Mouse (Mus musculus): ENCODE results near the gene Aplp2. TPM values are rescaled to one million over a fixed set of nuclear protein-coding genes. Genes with fewer than 3 reads are reported as not detected.

Aplp2 gene
- polyA plus RNA-seq, 1 experiment from 2014 or later = 336 TPM

GRCm38 (mm10) chr9:31197782-31198181, 13.8 kb downstream of the Aplp2 start:
- H3K27ac ChIP-seq = no peak overlapping the region
- H3K36me3 ChIP-seq = peaks cover 8% of the 10 kb centered on the region; the same call in 1 of the 2 replicates
- no peaks in the 10 kb centered on the region for H3K9me3 ChIP-seq (replicated peaks)
- H3K4me3 ChIP-seq (replicated peaks) = no peak overlapping the region
- no peaks in the 10 kb centered on the region for H3K27me3 ChIP-seq
- H3K9ac ChIP-seq = no peak overlapping the region
- WGBS = 84% methylated on average over 7 of the region's 7 CpGs
- H3K4me2 ChIP-seq = no peak overlapping the region
- H3K4me1 ChIP-seq = no peaks in the 10 kb centered on the region
- no peak for ATAC-seq (replicated peaks; ENCODE audit: low FRiP score)

GRCm38 (mm10) chr9:31196742-31197141, 14.9 kb downstream of the Aplp2 start:
- H3K36me3 ChIP-seq = peaks cover 8% of the 10 kb centered on the region; the same call in 1 of the 2 replicates
- H3K4me2 ChIP-seq = no peak overlapping the region

GRCm38 (mm10) chr9:31195573-31195972, 16.0 kb downstream of the Aplp2 start:
- H3K27me3 ChIP-seq = no peaks in the 10 kb centered on the region
- 81% methylated on average over 1 of the region's 1 CpGs for WGBS
- H3K4me3 ChIP-seq (replicated peaks) = no peak overlapping the region
- H3K36me3 ChIP-seq = peaks cover 8% of the 10 kb centered on the region; the same call in 1 of the 2 replicates
- H3K9me3 ChIP-seq (replicated peaks) = no peaks in the 10 kb centered on the region
- no peak overlapping the region for H3K4me2 ChIP-seq
- H3K4me1 ChIP-seq = peaks cover 7% of the 10 kb centered on the region
- no peak overlapping the region for H3K9ac ChIP-seq
- ATAC-seq (replicated peaks; ENCODE audit: low FRiP score) = no peak
- no peak overlapping the region for H3K27ac ChIP-seq

More at GRCm38 (mm10) chr9:31196742-31197141, 14.9 kb downstream of the Aplp2 start:
- peaks cover under 1% of the 10 kb centered on the region for H3K4me1 ChIP-seq
- H3K9ac ChIP-seq = no peak overlapping the region
- ATAC-seq (replicated peaks; ENCODE audit: low FRiP score) = no peak
- H3K27ac ChIP-seq = no peak overlapping the region
- H3K27me3 ChIP-seq = no peaks in the 10 kb centered on the region
- H3K4me3 ChIP-seq (replicated peaks) = no peak overlapping the region
- H3K9me3 ChIP-seq (replicated peaks) = no peaks in the 10 kb centered on the region

DNA sequence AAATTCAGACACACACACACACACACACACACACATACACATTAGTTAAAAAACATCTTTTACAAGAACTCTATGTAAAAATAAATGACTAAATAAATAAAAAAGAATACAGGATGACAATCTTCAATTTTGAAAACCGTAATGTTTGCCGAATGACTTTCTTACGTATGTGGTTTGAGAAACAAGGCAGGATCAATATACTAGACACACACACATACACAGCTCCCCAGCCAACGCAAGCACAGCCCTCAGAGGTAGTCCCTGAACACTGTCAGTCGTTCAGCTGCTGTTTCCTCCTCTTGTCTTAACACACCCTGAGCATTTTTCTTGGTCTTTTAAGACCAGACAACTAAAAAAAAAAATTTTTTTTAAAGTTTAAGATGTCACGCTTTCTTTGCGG, 19.2 kb downstream of the Aplp2 start:
- ATAC-seq (replicated peaks; ENCODE audit: low FRiP score) = no peak
- Histone ChIP-seq H3K27me3 (no peaks in the 10 kb centered on the region), H3K4me2 (no peak overlapping the region), H3K27ac (no peak overlapping the region), H3K36me3 (peaks cover 8% of the 10 kb centered on the region; the same call in 1 of the 2 replicates), H3K4me1 (peaks cover 7% of the 10 kb centered on the region), H3K9ac (no peak overlapping the region), H3K9me3 (replicated peaks) (no peaks in the 10 kb centered on the region), H3K4me3 (replicated peaks) (no peak overlapping the region)
- 90% methylated on average over 7 of the region's 7 CpGs for WGBS

DNA sequence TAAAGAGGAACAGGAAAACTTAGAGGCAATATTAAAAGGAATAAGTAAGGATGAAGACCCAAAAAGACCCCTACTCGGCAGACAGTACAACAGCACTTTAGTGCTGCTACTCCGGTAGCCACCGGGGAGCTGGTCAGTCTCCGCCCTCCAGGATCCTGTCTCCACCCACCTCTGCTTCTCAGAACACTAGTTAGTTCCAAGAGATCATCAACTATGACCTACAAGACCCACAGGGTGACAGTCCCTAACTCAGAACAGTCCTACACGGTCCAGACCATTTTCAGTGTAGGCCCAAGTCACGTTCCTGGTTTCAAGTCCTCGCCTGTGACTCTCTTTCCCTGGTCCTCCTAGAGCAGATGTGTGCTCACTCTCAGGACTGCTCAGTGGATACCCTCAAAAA, 20.1 kb downstream of the Aplp2 start:
- WGBS = 66% methylated on average over 7 of the region's 7 CpGs
- no peak overlapping the region for H3K4me3 ChIP-seq (replicated peaks)
- no peak for ATAC-seq (replicated peaks; ENCODE audit: low FRiP score)

DNA sequence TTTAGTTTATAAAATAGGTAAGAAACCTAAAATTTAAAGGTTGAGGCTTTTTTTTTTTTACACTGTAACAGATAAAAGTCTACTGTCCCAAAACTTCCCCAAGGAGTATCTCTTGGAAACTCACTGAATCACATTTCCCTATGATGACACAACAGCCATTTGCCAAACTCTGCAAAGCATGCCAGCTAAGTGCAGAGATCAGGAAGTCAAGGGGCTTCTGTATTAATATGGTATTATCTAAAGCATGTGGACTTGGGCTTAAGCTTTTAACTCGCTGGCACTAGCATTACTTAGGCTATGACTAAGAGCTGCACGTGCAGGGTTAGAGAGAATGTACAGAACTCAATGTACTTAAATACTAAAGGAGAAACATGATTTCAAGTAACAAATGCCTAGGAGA, 22.4 kb downstream of the Aplp2 start:
- H3K9me3 ChIP-seq (replicated peaks) = no peaks in the 10 kb centered on the region
- no peak overlapping the region for H3K4me2 ChIP-seq
- no peak overlapping the region for H3K27ac ChIP-seq
- no peaks in the 10 kb centered on the region for H3K27me3 ChIP-seq
- H3K4me3 ChIP-seq (replicated peaks) = no peak overlapping the region
- no peak overlapping the region for H3K9ac ChIP-seq
- no peak for ATAC-seq (replicated peaks; ENCODE audit: low FRiP score)
- H3K36me3 ChIP-seq = peaks cover 10% of the 10 kb centered on the region; the same call in 1 of the 2 replicates
- peaks cover 7% of the 10 kb centered on the region for H3K4me1 ChIP-seq
- WGBS = 79% methylated on average over 2 of the region's 2 CpGs

More for the DNA sequence above, 20.1 kb downstream of the Aplp2 start:
- Histone ChIP-seq H3K9ac (no peak overlapping the region), H3K36me3 (peaks cover 8% of the 10 kb centered on the region; the same call in 1 of the 2 replicates), H3K27me3 (no peaks in the 10 kb centered on the region), H3K9me3 (replicated peaks) (no peaks in the 10 kb centered on the region), H3K4me2 (no peak overlapping the region), H3K4me1 (peaks cover 7% of the 10 kb centered on the region), H3K27ac (0 out of 2 replicates have a peak overlapping the region, but pooled peaks have one; percentile 10)

- ATAC-seq (replicated peaks; ENCODE audit: low FRiP score) = no peak
- H3K27ac ChIP-seq = no peak overlapping the region
- H3K9ac ChIP-seq = no peak overlapping the region
- no peak overlapping the region for H3K4me3 ChIP-seq (replicated peaks)
- H3K36me3 ChIP-seq = peaks cover 3% of the 10 kb centered on the region; the same call in 1 of the 2 replicates
- H3K4me2 ChIP-seq = no peak overlapping the region
- 93% methylated on average over 5 of the region's 5 CpGs for WGBS
- no peaks in the 10 kb centered on the region for H3K27me3 ChIP-seq
- no peaks in the 10 kb centered on the region for H3K9me3 ChIP-seq (replicated peaks)
- peaks cover 11% of the 10 kb centered on the region for H3K4me1 ChIP-seq
These were observed 27.2 kb downstream of the Aplp2 start for GRCm38 (mm10) chr9:31184439-31184838.

- H3K9me3 ChIP-seq (replicated peaks) = no peaks in the 10 kb centered on the region
- WGBS = 79% methylated on average over 4 of the region's 4 CpGs
- ATAC-seq (replicated peaks; ENCODE audit: low FRiP score) = no peak
- H3K9ac ChIP-seq = no peak overlapping the region
- no peaks in the 10 kb centered on the region for H3K27me3 ChIP-seq
- H3K36me3 ChIP-seq = peaks cover 3% of the 10 kb centered on the region; the same call in 1 of the 2 replicates
- peaks cover 11% of the 10 kb centered on the region for H3K4me1 ChIP-seq
- no peak overlapping the region for H3K4me3 ChIP-seq (replicated peaks)
- H3K27ac ChIP-seq = no peak overlapping the region
- H3K4me2 ChIP-seq = no peak overlapping the region
These were observed 28.6 kb downstream of the Aplp2 start for GRCm38 (mm10) chr9:31183061-31183460.

DNA sequence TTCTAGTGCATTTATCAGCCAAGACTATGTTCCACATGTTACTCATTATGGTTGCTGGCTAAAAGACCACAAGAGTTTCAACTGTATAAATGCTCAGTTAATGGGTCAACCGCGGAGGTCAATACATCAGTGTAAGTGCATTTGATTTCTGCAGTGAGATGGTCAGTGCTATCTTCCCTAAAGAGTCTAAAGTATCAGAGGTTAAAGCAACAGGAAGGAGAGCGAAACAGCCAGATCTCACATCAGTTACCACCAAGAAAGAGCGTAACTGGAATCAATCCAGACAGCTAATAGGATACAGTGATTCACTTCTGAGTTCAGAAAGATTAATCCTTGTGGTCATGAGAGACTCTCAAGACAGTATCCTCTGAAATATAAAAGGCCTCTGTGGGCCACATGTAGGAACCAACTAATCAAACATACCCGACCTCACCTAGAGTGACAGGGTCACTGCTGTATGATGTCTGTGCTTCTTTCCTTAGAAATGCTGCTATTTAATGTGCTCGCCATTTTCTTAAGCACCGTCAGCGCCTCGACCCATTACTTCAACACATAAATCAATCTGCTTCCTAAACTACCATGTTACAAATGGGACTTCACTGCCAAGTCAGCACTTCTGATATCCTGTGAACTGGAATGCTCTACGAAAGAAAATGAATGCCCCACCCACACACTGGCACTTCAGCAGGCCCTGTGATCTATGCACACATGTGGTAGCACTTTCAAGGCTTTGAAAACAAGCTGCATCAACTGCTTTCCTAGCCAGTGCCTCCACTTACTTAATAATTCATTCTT, 30.1 kb downstream of the Aplp2 start:
- Histone ChIP-seq H3K27ac (no peak overlapping the region), H3K27me3 (no peaks in the 10 kb centered on the region), H3K4me3 (replicated peaks) (no peak overlapping the region), H3K9ac (no peak overlapping the region), H3K4me1 (peaks cover 11% of the 10 kb centered on the region), H3K4me2 (no peak overlapping the region), H3K36me3 (peaks cover 13% of the 10 kb centered on the region), H3K9me3 (replicated peaks) (no peaks in the 10 kb centered on the region)
- WGBS = 52% methylated on average over 10 of the region's 10 CpGs
- no peak for ATAC-seq (replicated peaks; ENCODE audit: low FRiP score)

GRCm38 (mm10) chr9:31177692-31178091, 33.9 kb downstream of the Aplp2 start:
- Histone ChIP-seq H3K9me3 (replicated peaks) (no peaks in the 10 kb centered on the region), H3K36me3 (peaks cover 35% of the 10 kb centered on the region), H3K27me3 (no peaks in the 10 kb centered on the region), H3K4me1 (peaks cover 14% of the 10 kb centered on the region), H3K27ac (no peak overlapping the region), H3K4me3 (replicated peaks) (no peak overlapping the region), H3K4me2 (no peak overlapping the region), H3K9ac (no peak overlapping the region)
- ATAC-seq (replicated peaks; ENCODE audit: low FRiP score) = no peak
- 91% methylated on average over 6 of the region's 6 CpGs for WGBS

GRCm38 (mm10) chr9:31176379-31177130, 35.1 kb downstream of the Aplp2 start:
- Histone ChIP-seq H3K4me2 (no peak overlapping the region), H3K27me3 (no peaks in the 10 kb centered on the region), H3K9ac (no peak overlapping the region), H3K4me1 (peaks cover 6% of the 10 kb centered on the region), H3K9me3 (replicated peaks) (no peaks in the 10 kb centered on the region), H3K4me3 (replicated peaks) (no peak overlapping the region), H3K36me3 (peaks cover 46% of the 10 kb centered on the region), H3K27ac (no peak overlapping the region)
- whole genome bisulfite sequencing = 82% methylated on average over 8 of the region's 8 CpGs
- ATAC-seq (replicated peaks; ENCODE audit: low FRiP score) = no peak

GRCm38 (mm10) chr9:31175978-31176377, 35.6 kb downstream of the Aplp2 start:
- H3K9me3 ChIP-seq (replicated peaks) = no peaks in the 10 kb centered on the region
- no peaks in the 10 kb centered on the region for H3K27me3 ChIP-seq
- H3K4me3 ChIP-seq (replicated peaks) = no peak overlapping the region
- H3K36me3 ChIP-seq = peaks cover 52% of the 10 kb centered on the region
- no peak overlapping the region for H3K27ac ChIP-seq
- no peak for ATAC-seq (replicated peaks; ENCODE audit: low FRiP score)
- 0 out of 2 replicates have a peak, but pooled peaks cover 3% of the 10 kb centered on the region for H3K4me1 ChIP-seq
- WGBS = 87% methylated on average over 3 of the region's 3 CpGs
- H3K9ac ChIP-seq = no peak overlapping the region
- no peak overlapping the region for H3K4me2 ChIP-seq
